13 mouse cellular contexts compared by ENCODE assay signal in genomic region chr3:57469325-57469724, GRCm38 (mm10). TPM values are rescaled to one million over a fixed set of nuclear protein-coding genes. Genes with fewer than 3 reads are reported as not detected.
"Had no signal": no experiment of that assay in that cellular context is flagged by ENCODE, and none has a peak within 500 bp of the region (broad histone marks: within the 10 kb centered on the region; RNA-seq: fewer than 3 reads in every experiment).

No protein-coding gene starts in this region.

- H3K27me3 ChIP-seq: liver, embryonic 12.5 days; midbrain, embryonic 12.5 days; neural tube, embryonic 12.5 days; stomach, embryonic 15.5 days had no signal

- DNase-seq: lung, embryonic 14.5 days; midbrain, embryonic 14.5 days; right cerebral cortex, postnatal 14 days; thymus, adult 2 months; thymus, postnatal 25 days; thymus, postnatal 4 days had no signal

- H3K4me2 ChIP-seq: liver, embryonic 12.5 days; lung, embryonic 14.5 days; midbrain, embryonic 12.5 days; neural tube, embryonic 12.5 days; stomach, embryonic 15.5 days had no signal

- H3K9me3 ChIP-seq: liver, embryonic 12.5 days; midbrain, embryonic 10.5 days; midbrain, embryonic 12.5 days; neural tube, embryonic 12.5 days; stomach, embryonic 15.5 days had no signal

- H3K27ac ChIP-seq: liver, embryonic 12.5 days; liver, embryonic 14.5 days; midbrain, embryonic 12.5 days; neural tube, embryonic 12.5 days; stomach, postnatal 0 days had no signal

- H3K36me3 ChIP-seq: liver, embryonic 12.5 days; midbrain, embryonic 10.5 days; midbrain, embryonic 12.5 days; neural tube, embryonic 12.5 days; stomach, embryonic 15.5 days had no signal

- H3K9ac ChIP-seq: liver, embryonic 12.5 days; liver, embryonic 14.5 days; lung, embryonic 14.5 days; midbrain, embryonic 12.5 days; neural tube, embryonic 12.5 days; stomach, embryonic 15.5 days had no signal

- ATAC-seq: liver, embryonic 12.5 days had no signal

- H3K4me3 ChIP-seq: liver, embryonic 12.5 days; midbrain, embryonic 10.5 days; midbrain, embryonic 12.5 days; neural tube, embryonic 12.5 days; stomach, embryonic 15.5 days had no signal

RNA-seq across cellular contexts. Expression of gene Tm4sf4, which starts 44.2 kb away (rescaled TPM):
- polyA plus RNA-seq: lung, embryonic 14.5 days; midbrain, embryonic 10.5 days; midbrain, embryonic 12.5 days; neural tube, embryonic 12.5 days had no signal
